Mouse (Mus musculus) T-helper 17 cell (primary cell): ENCODE results near the gene Mtf1.

ENCODE experiments used
- in situ Hi-C, 2 experiments: fragments of 300-600 bp; cut with MboI, MseI; formaldehyde crosslinking; loops; 1 replicate in 1 of 2; 2 replicates in 1 of 2; pipeline ENCODE4 v1.15.1; 2025; ENCODE audit warnings: high pct_unique_total_duplicates in 2 of 2

Gene Mtf1

GRCm38 (mm10) chr4:124850261-124850913 lies 48.5 kb downstream of the Mtf1 start, which contains the start of gene Yrdc:
Gene Yrdc (plus strand): TSS chr4:124850679.
- in situ Hi-C loops = no loop called here

GRCm38 (mm10) chr4:124850933-124851658 lies 49.2 kb downstream of the Mtf1 start, which contains the start of gene 1110065P20Rik:
Gene 1110065P20Rik (minus strand): TSS chr4:124851196.
- in situ Hi-C loops = no loop called here

GRCm38 (mm10) chr4:124856294-124856693 lies 54.4 kb downstream of the Mtf1 start:
- in situ Hi-C loops = no loop called here

DNA sequence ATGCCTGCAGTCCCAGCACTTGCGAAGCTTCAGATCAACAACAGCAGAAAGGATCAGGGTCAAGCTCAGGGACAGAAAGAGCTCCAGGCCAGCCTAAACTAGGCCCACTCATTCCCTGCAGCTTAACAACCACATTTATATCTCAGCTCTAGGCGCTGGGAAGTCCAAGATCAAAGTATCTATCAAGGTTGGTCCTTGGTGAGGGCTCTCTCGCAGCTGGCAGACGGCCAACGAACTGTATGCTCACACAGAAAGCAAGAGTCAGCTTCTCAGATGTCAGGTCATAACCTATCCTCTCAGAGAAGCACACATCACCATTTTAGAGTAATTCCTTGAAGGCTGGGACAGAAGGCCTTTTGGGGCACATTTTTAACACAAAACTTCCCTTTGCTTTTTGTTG lies 56.5 kb downstream of the Mtf1 start:
- in situ Hi-C loops = no loop called here

- in situ Hi-C loops = no loop called here
These were observed 58.5 kb downstream of the Mtf1 start for GRCm38 (mm10) chr4:124860446-124860845.

- in situ Hi-C loops = no loop called here
These were observed 59.6 kb downstream of the Mtf1 start, which contains the start of gene Maneal for GRCm38 (mm10) chr4:124861283-124862188. Gene Maneal (minus strand): TSS chr4:124862171.

- in situ Hi-C loops = no loop called here
These were observed 70.8 kb downstream of the Mtf1 start for GRCm38 (mm10) chr4:124872719-124873118.

- in situ Hi-C loops = loop anchor here (5.0 to 25.0 kb wide), 2 partner anchors 418 to 952 kb away; no protein-coding TSS in a partner anchor
These were observed 78.7 kb downstream of the Mtf1 start, which contains the start of gene Epha10 for GRCm38 (mm10) chr4:124880599-124880998. Gene Epha10 (plus strand): TSS chr4:124880899.

DNA sequence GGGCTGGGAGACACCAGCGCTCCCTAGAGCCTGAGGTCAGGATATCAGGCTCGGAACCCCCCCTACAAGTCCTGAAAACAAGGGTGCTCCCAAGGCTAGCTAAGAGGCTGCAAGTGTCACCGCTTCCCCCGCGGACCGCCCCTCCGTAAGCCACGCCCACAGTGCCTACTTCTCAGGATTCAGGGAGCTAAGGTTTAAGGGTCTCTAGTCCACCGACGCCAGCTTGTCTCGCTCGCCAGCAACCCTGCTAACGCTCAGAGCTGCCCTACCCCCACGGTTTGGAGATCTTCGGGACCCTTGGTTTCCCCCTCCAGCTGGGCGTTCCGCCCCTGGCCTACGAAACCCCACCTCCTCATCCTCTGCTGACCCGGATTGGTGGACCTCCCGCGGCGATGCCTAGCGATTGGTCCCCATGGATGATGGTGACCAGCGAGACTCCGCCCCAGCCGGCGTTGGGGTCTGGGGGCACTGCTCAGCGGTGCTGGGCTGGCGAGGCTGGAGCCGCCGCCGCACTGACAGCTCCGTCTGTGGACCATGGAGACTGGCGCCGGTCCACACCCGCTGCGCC lies 79.5 kb downstream of the Mtf1 start:
- in situ Hi-C loops = loop anchor here (5.0 to 25.0 kb wide), 2 partner anchors 419 to 951 kb away; no protein-coding TSS in a partner anchor

- in situ Hi-C loops = loop anchor here (5.0 to 25.0 kb wide), 2 partner anchors 420 to 950 kb away; no protein-coding TSS in a partner anchor
These were observed 80.3 kb downstream of the Mtf1 start for GRCm38 (mm10) chr4:124882151-124882729.

- in situ Hi-C loops = loop anchor here in 1 of 2 experiments (25.0 kb wide), 1 partner anchor 426 kb away; no protein-coding TSS in a partner anchor
These were observed 86.8 kb downstream of the Mtf1 start for GRCm38 (mm10) chr4:124888702-124889101.

GRCm38 (mm10) chr4:124889935-124890334 lies 88.0 kb downstream of the Mtf1 start:
- in situ Hi-C loops = loop anchor here in 1 of 2 experiments (25.0 kb wide), 1 partner anchor 428 kb away; no protein-coding TSS in a partner anchor

DNA sequence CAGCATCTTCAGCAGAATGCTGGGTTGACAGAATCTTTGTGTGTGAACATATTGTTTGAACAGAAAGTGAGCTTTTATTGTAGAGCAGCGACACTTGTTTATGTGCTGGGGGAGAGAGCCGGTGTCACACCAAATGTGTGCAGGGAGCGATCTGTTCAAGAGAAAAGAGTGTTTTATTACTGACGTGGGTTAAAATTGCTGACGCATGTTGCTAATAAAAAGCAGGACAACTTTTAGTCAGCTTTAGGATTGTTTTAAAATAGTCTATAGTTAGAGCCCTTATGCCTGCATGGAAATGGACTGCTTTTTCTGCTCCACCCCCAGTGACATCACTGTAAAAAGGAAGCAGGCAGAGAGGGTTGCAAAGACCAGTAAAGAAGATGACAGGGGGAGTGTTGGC lies 88.9 kb downstream of the Mtf1 start:
- in situ Hi-C loops = loop anchor here in 1 of 2 experiments (25.0 kb wide), 1 partner anchor 429 kb away; no protein-coding TSS in a partner anchor

DNA sequence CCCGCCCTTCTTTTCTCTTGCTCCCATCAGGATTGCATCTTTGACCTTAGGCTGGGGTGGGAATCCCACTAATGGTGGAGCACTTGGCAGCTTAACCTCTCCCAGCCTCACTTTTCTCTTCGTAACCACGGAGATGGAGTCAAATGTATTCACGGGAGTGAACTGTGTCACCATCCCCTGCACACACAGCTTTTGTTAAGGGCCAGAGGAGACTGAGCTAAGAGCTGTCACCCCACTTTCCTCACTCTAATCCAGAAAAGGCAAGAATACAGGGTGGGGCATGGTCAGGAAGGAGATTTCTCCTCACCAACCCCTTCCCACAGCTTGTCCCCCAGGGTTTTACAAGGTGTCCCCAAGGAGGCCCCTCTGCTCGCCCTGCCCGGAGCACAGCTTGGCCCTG lies 91.9 kb downstream of the Mtf1 start:
- in situ Hi-C loops = loop anchor here in 1 of 2 experiments (25.0 kb wide), 1 partner anchor 431 kb away; no protein-coding TSS in a partner anchor

DNA sequence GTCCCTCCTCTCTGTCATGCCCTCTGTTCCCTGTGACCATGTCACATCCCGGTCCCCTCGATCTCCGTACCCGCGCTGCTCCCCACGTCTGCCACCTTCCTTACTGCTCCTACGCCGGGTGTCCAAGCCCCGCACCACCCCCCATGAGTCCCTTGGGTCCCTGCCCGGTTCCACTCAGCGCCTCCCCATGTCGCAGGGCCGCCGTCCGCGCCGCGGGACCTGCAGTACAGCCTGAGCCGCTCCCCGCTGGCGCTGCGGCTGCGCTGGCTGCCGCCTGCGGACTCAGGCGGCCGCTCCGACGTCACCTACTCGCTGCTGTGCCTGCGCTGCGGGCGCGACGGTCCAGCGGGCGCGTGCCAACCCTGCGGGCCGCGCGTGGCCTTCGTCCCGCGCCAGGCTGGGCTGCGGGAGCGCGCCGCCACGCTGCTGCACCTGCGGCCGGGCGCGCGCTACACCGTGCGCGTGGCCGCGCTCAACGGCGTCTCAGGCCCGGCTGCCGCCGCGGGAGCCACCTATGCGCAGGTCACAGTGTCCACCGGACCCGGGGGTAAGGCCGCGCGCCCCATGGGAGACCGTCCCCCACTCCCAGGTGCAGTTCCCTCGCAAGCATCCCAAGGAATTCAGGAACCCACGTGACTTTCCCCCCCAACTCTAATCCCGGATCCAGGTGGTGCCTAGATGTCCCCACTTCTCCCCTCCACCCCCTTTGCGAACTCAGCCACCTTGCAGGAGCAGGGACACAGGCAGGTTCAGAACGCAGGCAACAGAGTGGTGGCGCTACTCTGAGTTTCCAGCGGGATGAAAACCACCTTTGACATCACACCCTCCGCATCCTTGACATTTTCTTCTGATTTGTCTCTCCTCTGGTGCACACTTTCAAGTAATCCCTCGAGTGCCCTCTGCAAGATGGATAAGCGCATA lies 92.9 kb downstream of the Mtf1 start:
- in situ Hi-C loops = loop anchor here in 1 of 2 experiments (25.0 kb wide), 1 partner anchor 432 kb away; no protein-coding TSS in a partner anchor

- in situ Hi-C loops = loop anchor here in 1 of 2 experiments (25.0 kb wide), 1 partner anchor 436 kb away; no protein-coding TSS in a partner anchor
These were observed 96.5 kb downstream of the Mtf1 start for GRCm38 (mm10) chr4:124898428-124898827.
